Mouse (Mus musculus): ENCODE results near the gene Arl3.

DNA sequence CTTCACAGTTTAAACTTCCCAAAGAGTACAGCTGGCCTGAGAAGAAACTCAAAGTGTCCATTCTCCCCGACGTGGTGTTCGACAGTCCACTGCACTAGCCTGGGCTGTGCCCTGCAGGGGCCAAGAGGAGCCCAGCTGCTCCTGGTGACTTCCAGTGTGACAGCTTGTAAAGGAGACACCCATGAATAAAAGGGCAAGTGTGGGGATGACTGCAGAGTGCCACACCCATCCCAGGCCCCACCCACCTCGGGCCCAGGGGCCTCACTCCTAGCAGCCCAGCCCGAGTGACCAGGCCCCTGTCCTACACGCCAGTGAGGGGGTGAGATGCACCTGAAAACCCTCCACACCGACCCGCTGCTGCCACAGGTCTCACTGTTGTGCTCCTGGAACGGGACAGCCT is 87.2 kb downstream of the Arl3 start:
- TF ChIP-seq CTCF (IDR thresholded peaks at IDR 0.05; ENCODE audit: low read depth, low read length) (no peak), GATA1 (IDR thresholded peaks at IDR 0.05; ENCODE audit: borderline replicate concordance, low read length) (no peak)
